Mouse (Mus musculus) limb, embryonic 13.5 days (tissue): ENCODE data around the gene Kcnk3. TPM values are rescaled to one million over a fixed set of nuclear protein-coding genes. Genes with fewer than 3 reads are reported as not detected.

Source experiments
- ATAC-seq: fragments of 200-750 bp; cut with Nextera tagmentation; 2 replicates; pipeline ENCODE4 v1.8.0; 2017; ENCODE audit warnings: low read depth, moderate number of reproducible peaks, moderate TSS enrichment; ENCODE audit not compliant: low FRiP score
- H3K27ac ChIP-seq: fragments of 300-500 bp; sonication (generic); 2 replicates; pipeline ENCODE4 v1.5.1; 2015; ENCODE audit warnings: inconsistent platforms, mild to moderate bottlenecking, moderate library complexity
- H3K27me3 ChIP-seq: fragments of 300-500 bp; sonication (generic); 2 replicates; pipeline ENCODE4 v1.6.1; 2015; ENCODE audit warnings: mild to moderate bottlenecking, inconsistent platforms
- H3K36me3 ChIP-seq: fragments of 300-500 bp; sonication (generic); 2 replicates; pipeline ENCODE4 v1.6.1; 2015; ENCODE audit warnings: inconsistent platforms, mild to moderate bottlenecking, moderate library complexity
- H3K4me1 ChIP-seq: fragments of 300-500 bp; sonication (generic); 2 replicates; pipeline ENCODE4 v1.6.1; 2015; ENCODE audit warnings: inconsistent platforms
- H3K4me2 ChIP-seq: fragments of 300-500 bp; sonication (generic); replicated peaks from 2 replicates; pipeline ENCODE4 v1.6.1; 2015; ENCODE audit warnings: inconsistent platforms, mild to moderate bottlenecking, moderate library complexity
- H3K4me3 ChIP-seq: fragments of 300-500 bp; sonication (generic); 2 replicates; pipeline ENCODE4 v1.5.1; 2015; ENCODE audit warnings: moderate library complexity, mild to moderate bottlenecking, inconsistent platforms
- H3K9ac ChIP-seq: fragments of 300-500 bp; sonication (generic); 2 replicates; pipeline ENCODE4 v1.6.1; 2015; ENCODE audit warnings: mild to moderate bottlenecking, inconsistent platforms
- H3K9me3 ChIP-seq: fragments of 300-500 bp; sonication (generic); 2 replicates; pipeline ENCODE4 v1.6.1; 2016; ENCODE audit warnings: inconsistent platforms
- WGBS: fragments of 180-500 bp; shearing (Covaris S2); methylation state at CpG from one replicate; pipeline ENCODE4 v1.1.7; 2015; 5-methylcytosine and 5-hydroxymethylcytosine counted together
- polyA plus RNA-seq: library from polyadenylated mRNA; unstranded; fragments of >200 nt; fragmentation: Nextera tagmentation; extraction: Ambion mirVana; gene quantifications from 2 replicates; pipeline ENCODE4 v1.2.1, GENCODE M21; 2015

The Kcnk3 gene
- 0.49 and 0.66 TPM in 2 replicates for polyA plus RNA-seq

DNA sequence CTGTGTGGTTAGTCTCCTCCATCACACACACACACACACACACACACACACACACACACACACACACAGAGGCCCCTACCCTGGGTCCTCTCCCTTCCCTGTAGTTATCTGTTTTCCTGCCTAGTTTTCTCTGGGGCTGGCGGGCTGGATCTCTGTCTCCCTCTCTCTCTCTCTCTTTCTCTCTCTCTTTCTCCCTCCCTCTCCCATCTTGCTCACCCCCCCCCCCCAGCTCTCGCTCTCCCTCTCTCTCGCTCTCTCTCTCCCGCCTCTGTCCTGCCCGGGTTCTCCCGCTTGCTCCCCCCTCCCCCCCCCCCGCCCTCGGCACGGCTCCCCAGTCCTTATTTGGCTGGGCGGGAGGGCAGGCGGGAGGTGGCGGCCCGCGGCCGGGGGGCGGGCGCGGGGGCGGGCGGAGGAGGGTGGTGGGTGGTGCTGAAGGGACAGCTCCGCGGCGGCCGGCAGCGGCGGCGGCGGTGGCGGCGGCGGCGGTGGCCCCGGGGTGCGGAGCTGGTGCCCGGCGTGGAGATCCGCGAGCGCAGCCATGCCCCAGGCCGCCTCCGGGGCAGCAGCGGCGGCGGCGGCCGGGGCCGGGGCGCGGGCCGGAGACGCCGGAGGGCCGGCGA, at the start of gene Kcnk3:
TSS of gene Kcnk3 (plus strand) at position 490 of the 620 bp plus-strand sequence.
- no peaks in the 10 kb centered on the region for H3K9me3 ChIP-seq
- no peak within 1 kb of the TSS for H3K27ac ChIP-seq
- WGBS, result under 1% methylated on average over 21 of the region's 54 CpGs
- H3K4me2 ChIP-seq, result peak within 1 kb of the TSS; percentile 96
- peak; percentile 55 for ATAC-seq
- H3K4me1 ChIP-seq, result peaks cover 12% of the 10 kb centered on the region
- peaks cover 88% of the 10 kb centered on the region for H3K27me3 ChIP-seq
- no peak within 1 kb of the TSS; the same call in 1 of the 2 replicates for H3K9ac ChIP-seq
- H3K4me3 ChIP-seq, result peak within 1 kb of the TSS; percentile 46
- H3K36me3 ChIP-seq, result no peaks in the 10 kb centered on the region

DNA sequence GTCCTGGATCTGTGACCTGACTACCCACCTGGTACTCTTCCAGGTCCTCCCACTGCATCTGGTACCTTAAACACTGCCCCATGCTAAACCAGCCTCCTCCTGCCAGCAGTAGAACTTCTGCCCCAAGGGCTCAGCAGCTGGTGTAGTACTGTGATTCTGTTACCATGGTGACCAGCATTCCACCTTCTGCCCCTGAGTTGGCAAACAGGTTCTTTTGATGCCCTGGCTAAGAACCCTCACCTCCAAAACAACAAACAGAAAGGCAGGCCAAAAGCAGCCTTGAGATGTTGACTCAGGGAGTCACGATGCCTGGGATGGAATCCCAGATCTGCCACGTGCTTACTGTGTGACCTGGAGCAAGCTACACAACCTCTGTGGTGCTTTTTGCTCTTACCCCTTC, 42.3 kb upstream of the Kcnk3 start, which contains the start of gene Cib4:
TSS of gene Cib4 (minus strand) at position 139 of the 400 bp plus-strand sequence.
- Histone ChIP-seq H3K4me2 (no peak within 1 kb of the TSS), H3K9me3 (no peaks in the 10 kb centered on the region), H3K4me1 (peaks cover 14% of the 10 kb centered on the region), H3K9ac (no peak within 1 kb of the TSS), H3K27ac (no peak within 1 kb of the TSS), H3K4me3 (no peak within 1 kb of the TSS), H3K27me3 (no peaks in the 10 kb centered on the region; the same call in 1 of the 2 replicates), H3K36me3 (no peaks in the 10 kb centered on the region)
- no peak for ATAC-seq
- WGBS, result 48% methylated on average over 2 of the region's 2 CpGs

DNA sequence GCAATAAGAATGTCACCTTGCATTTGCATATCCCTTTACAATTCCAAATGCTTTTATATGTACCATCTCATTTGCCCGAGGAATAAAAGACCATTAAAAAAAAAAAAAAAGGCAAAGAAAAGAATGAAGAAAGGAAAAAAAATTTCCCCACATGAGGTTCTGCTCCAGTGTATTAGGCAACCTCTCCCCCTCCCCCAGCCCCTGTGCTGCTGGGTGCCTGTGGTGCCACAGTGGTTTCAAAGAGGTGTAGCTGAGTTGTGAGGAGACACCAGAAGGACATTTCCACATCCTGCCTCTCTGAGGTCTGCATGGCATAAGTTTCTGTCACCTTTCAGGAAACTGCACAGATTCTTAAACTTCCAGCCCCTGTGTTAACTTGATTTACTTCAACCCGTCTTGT, 39.3 kb upstream of the Kcnk3 start:
- ATAC-seq, result no peak
- Histone ChIP-seq H3K9me3 (no peaks in the 10 kb centered on the region), H3K4me3 (no peak overlapping the region)

DNA sequence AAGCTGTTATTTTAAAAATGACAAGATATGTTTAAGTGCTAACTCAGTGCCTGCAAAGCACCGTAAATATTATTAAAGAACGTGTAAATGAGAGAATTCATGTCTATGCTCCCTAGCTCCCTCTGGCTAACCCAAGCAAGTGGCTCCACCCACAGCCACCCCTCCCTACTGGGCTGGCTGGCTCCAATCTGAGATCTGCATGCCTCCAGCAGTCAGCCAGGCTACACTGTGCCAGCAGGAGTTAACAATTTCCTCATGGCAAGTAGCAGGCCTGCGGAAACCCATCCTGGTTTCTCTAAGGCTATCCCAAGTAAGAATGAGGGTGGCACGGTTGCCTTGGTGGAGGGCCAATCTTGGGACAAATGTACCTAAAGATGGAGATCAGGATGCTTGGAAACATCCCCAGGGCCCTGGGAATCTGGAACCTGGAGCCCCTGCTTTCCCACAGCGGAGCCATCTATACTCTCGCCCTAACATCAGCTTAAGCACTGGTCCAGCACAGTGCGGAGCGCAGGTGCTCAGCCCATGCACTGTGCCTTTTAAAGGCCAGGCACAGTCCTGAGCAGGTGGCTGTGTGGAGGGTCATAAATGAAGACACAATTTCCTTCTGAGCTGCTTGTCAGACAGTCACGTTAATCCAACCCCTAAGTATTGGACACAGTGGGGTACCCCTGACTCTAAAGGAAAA, 37.5 kb upstream of the Kcnk3 start:
- H3K27ac ChIP-seq, result no peak overlapping the region
- H3K9me3 ChIP-seq, result no peaks in the 10 kb centered on the region
- no peaks in the 10 kb centered on the region for H3K36me3 ChIP-seq
- 46% methylated on average over 9 of the region's 9 CpGs for WGBS
- H3K4me1 ChIP-seq, result peaks cover 18% of the 10 kb centered on the region
- no peak overlapping the region for H3K9ac ChIP-seq
- peak; percentile 76 for ATAC-seq
- H3K27me3 ChIP-seq, result no peaks in the 10 kb centered on the region; the same call in 1 of the 2 replicates
- no peak overlapping the region for H3K4me2 ChIP-seq
- no peak overlapping the region for H3K4me3 ChIP-seq

More for the DNA sequence above, 39.3 kb upstream of the Kcnk3 start:
- WGBS, result 65% methylated on average over 2 of the region's 2 CpGs
- Histone ChIP-seq H3K27ac (no peak overlapping the region), H3K27me3 (no peaks in the 10 kb centered on the region; the same call in 1 of the 2 replicates), H3K4me2 (no peak overlapping the region), H3K4me1 (peaks cover 18% of the 10 kb centered on the region), H3K9ac (no peak overlapping the region), H3K36me3 (no peaks in the 10 kb centered on the region)

DNA sequence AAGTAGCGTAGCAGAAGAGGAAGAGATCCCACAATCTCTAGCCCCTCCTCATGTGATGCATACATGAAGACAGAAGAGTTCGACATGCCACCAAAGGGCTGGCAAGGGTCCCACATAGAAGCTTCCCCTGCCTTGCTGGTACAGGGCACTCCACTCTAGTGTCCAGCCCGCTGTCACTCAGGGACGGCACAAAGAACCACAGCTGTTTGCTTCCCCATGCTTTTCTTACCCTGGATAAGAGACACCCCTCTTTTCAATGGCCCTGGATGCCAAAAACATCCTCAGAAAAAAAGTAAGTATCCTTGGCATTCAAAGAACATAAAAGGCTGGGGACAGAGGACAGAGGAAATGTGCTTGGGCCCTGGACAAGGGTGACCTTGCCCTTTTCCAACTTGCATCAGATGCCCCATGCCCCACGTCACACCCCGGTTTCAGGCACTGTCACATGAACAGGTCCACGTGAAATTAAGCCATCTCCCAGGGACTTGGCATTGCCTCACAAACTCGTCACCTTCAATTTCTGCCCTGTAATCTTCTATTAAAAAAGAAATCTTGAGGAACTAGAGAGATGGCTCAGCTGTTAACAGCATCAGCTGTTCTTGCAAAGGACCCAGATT, 36.8 kb upstream of the Kcnk3 start:
- Histone ChIP-seq H3K4me2 (no peak overlapping the region), H3K36me3 (no peaks in the 10 kb centered on the region), H3K27me3 (no peaks in the 10 kb centered on the region; the same call in 1 of the 2 replicates), H3K9me3 (no peaks in the 10 kb centered on the region), H3K4me1 (peaks cover 18% of the 10 kb centered on the region), H3K9ac (no peak overlapping the region), H3K4me3 (no peak overlapping the region), H3K27ac (no peak overlapping the region)
- WGBS, result 83% methylated on average over 8 of the region's 8 CpGs
- ATAC-seq, result no peak

DNA sequence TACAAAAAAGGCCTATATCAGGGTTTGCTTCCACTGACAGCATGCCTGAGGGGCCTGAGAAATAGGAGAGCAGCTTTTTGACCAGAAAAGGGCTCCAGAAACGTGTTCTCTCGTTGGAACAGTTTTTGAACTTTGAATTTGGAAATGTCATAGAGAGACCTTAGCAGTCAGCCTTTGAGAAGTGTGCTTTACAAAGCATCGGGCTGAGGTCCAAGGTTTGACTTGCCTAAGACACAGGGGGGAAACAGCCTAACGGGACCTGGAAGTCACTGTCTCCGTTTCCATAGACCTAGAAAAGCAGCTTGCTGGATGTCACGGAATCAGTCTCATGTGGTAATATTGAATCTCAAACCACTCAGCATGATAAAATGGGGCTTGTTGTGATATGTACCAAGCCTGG, 36.0 kb upstream of the Kcnk3 start:
- H3K9me3 ChIP-seq, result no peaks in the 10 kb centered on the region
- H3K4me1 ChIP-seq, result peaks cover 27% of the 10 kb centered on the region
- H3K4me2 ChIP-seq, result no peak overlapping the region
- no peak overlapping the region for H3K27ac ChIP-seq
- no peak for ATAC-seq
- H3K27me3 ChIP-seq, result no peaks in the 10 kb centered on the region
- H3K4me3 ChIP-seq, result no peak overlapping the region
- no peak overlapping the region for H3K9ac ChIP-seq
- 89% methylated on average over 6 of the region's 6 CpGs for WGBS
- no peaks in the 10 kb centered on the region for H3K36me3 ChIP-seq

DNA sequence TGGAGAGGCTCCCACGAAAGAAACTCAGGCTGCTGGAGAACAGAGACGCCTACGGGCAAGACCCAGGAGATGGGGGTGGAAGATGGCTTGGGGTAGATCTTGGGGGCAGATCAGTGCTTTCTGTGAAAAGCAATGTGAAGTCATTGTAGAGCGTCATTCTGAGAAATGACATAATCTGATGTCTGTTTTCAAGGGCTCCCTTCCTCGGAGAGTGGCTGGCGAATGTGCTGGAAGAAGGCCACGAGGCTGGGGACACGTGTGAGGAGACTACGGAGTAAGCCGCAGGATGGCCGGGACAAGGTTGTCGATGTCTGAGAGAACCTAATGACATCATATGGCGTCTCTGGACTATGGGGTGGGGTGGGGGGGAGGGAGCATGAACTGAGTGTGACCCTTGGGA, 34.0 kb upstream of the Kcnk3 start:
- Histone ChIP-seq H3K4me1 (peaks cover 34% of the 10 kb centered on the region), H3K9ac (no peak overlapping the region), H3K36me3 (no peaks in the 10 kb centered on the region), H3K4me3 (no peak overlapping the region), H3K27ac (no peak overlapping the region), H3K9me3 (no peaks in the 10 kb centered on the region), H3K4me2 (no peak overlapping the region), H3K27me3 (peaks cover 5% of the 10 kb centered on the region; the same call in 1 of the 2 replicates)
- 90% methylated on average over 13 of the region's 13 CpGs for WGBS
- ATAC-seq, result no peak

DNA sequence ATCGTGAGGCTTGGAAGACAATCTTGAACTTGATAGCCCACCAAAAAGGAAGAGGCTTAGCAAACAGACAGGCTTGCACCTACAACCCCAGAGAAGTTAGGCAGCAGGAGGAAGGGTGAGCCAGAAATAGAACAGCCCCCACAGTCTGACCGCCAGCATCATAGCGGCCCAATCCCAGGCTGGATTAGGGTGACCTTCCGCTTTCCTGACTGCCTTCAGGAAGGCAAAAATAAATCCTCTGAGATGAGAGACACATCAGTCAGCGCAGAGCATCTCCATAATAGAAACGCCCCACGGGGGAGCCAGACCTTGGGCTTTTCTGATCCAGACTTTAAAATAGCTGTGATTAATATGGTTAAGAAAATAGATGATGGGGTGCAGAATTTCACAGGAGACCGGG, 33.0 kb upstream of the Kcnk3 start:
- ATAC-seq, result no peak
- H3K4me2 ChIP-seq, result no peak overlapping the region
- H3K9ac ChIP-seq, result no peak overlapping the region
- peaks cover 6% of the 10 kb centered on the region; the same call in 1 of the 2 replicates for H3K27me3 ChIP-seq
- no peak overlapping the region for H3K27ac ChIP-seq
- H3K4me3 ChIP-seq, result no peak overlapping the region
- H3K9me3 ChIP-seq, result no peaks in the 10 kb centered on the region
- H3K36me3 ChIP-seq, result no peaks in the 10 kb centered on the region
- WGBS, result 81% methylated on average over 8 of the region's 8 CpGs
- peaks cover 31% of the 10 kb centered on the region for H3K4me1 ChIP-seq

DNA sequence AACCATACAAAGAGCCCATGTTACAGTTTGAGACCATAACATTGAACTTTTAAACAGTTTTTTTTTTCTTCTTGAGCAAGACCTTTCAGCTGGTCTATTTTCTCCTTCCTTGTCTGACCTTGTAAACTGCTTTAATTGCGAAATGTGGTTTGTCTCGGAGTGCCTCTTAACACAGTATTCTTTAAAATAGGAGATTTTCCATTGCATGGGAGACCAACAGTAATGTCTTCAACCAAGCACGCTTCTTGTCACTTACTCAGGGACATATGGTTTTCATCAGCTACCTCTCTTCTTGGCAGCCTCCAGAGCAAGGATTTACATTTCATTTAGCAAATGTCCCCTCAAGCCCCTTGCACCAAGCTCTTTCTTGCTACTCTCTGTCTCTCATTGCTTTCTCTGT, 31.7 kb upstream of the Kcnk3 start:
- no peak overlapping the region for H3K4me3 ChIP-seq
- peaks cover 6% of the 10 kb centered on the region; the same call in 1 of the 2 replicates for H3K27me3 ChIP-seq
- peak overlapping the region; percentile 67; the same call in 1 of the 2 replicates for H3K27ac ChIP-seq
- no peak overlapping the region for H3K4me2 ChIP-seq
- ATAC-seq, result peak; percentile 51; the same call in 1 of the 2 replicates
- no peak overlapping the region for H3K9ac ChIP-seq
- WGBS, result 36% methylated on average over 3 of the region's 3 CpGs
- no peaks in the 10 kb centered on the region for H3K9me3 ChIP-seq
- H3K36me3 ChIP-seq, result no peaks in the 10 kb centered on the region
- H3K4me1 ChIP-seq, result peaks cover 21% of the 10 kb centered on the region

DNA sequence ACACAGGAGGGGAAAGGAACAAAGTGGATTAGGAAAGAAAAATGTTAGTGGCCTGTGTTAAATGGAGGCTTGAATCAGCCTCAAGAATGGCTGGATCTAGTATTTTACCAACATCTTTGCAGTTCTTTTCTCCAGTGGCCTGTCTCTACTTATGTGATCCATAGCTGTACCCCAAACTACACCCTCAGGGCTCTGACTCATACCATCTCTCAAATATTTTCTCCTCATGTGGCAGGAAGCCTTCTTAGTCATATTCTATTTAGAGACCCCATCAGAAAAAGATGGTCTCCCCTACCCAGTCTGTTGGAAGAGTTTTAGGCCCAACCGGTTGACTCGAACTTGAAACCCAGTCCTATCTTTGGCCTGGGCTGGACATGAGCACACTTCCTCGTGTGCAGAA, 28.5 kb upstream of the Kcnk3 start:
- WGBS, result 83% methylated on average over 3 of the region's 3 CpGs
- H3K27me3 ChIP-seq, result peaks cover 6% of the 10 kb centered on the region; the same call in 1 of the 2 replicates
- no peak overlapping the region for H3K4me3 ChIP-seq
- H3K36me3 ChIP-seq, result no peaks in the 10 kb centered on the region
- H3K27ac ChIP-seq, result no peak overlapping the region
- H3K4me1 ChIP-seq, result peaks cover 21% of the 10 kb centered on the region
- no peak overlapping the region for H3K4me2 ChIP-seq
- no peak for ATAC-seq
- H3K9me3 ChIP-seq, result peaks cover 4% of the 10 kb centered on the region; the same call in 1 of the 2 replicates
- H3K9ac ChIP-seq, result no peak overlapping the region

DNA sequence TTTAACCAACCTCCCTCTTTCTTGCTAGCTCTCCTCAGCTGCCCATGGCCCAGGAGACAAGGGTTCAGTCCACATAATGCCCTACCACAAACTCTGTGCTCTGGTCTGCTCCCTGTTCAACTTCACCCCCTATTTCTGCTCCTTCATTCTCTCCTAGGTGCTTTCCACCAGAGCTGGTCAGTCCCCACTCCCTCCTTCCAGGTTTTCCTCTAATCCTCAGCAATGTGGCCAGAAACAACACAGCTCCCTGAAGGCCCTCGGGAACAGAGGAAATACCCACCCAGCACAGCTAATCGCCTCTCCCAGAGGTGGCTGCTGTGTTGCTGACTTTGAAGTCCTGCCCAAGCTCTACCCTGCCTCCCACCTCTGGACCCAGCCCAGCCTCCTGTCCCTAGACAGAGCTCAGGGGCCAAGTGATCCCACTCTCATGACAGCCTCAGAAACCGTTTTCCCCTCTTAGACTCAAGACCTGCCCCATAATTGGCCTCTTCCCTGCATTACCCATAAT, 27.9 kb upstream of the Kcnk3 start:
- 12% methylated on average over 3 of the region's 3 CpGs for WGBS

DNA sequence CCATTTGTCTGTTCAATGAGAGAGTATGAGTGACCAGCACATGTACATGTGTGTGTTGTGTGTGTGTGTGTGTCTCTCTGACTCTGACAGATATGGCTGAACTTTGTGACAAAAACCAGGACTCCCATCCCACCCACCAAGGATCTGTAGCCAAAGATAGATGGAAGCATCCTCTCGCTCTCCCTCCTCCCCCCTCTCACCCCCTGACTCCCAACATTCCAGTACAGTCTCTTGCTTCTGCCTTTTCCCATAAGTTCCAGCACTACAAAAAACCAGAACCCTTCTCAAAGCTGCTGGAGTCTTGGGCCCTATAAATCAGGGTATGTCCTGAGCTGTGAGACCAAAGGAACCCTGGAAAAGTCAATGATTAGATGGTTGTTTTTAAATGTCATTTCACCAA, 19.5 kb upstream of the Kcnk3 start:
- no peaks in the 10 kb centered on the region for H3K4me1 ChIP-seq
- H3K36me3 ChIP-seq, result no peaks in the 10 kb centered on the region
- no peaks in the 10 kb centered on the region for H3K9me3 ChIP-seq
- no peaks in the 10 kb centered on the region for H3K27me3 ChIP-seq
- no peak overlapping the region for H3K9ac ChIP-seq
- H3K4me2 ChIP-seq, result no peak overlapping the region
- no peak overlapping the region for H3K4me3 ChIP-seq
- 81% methylated on average over 1 of the region's 1 CpGs for WGBS
- no peak overlapping the region for H3K27ac ChIP-seq
- no peak for ATAC-seq

More for the DNA sequence above, 27.9 kb upstream of the Kcnk3 start:
- Histone ChIP-seq H3K36me3 (no peaks in the 10 kb centered on the region), H3K9me3 (peaks cover 4% of the 10 kb centered on the region; the same call in 1 of the 2 replicates), H3K4me3 (no peak overlapping the region), H3K27ac (no peak overlapping the region), H3K4me2 (no peak overlapping the region), H3K4me1 (peaks cover 21% of the 10 kb centered on the region), H3K9ac (no peak overlapping the region), H3K27me3 (peaks cover 6% of the 10 kb centered on the region; the same call in 1 of the 2 replicates)
- ATAC-seq, result no peak
